Mouse (Mus musculus) liver, postnatal 0 days (tissue): ENCODE data around the gene Xpo4. TPM values are rescaled to one million over a fixed set of nuclear protein-coding genes. Genes with fewer than 3 reads are reported as not detected.

ENCODE experiments used
- ATAC-seq: fragments of 200-750 bp; cut with Nextera tagmentation; 2 replicates; pipeline ENCODE4 v1.8.0; 2017; ENCODE audit warnings: mild to moderate bottlenecking, moderate library complexity
- DNase-seq: peaks from one replicate; pipeline ENCODE4 v3.0.0-alpha.2; 2016
- H3K27ac ChIP-seq: fragments of 300-500 bp; sonication (generic); 2 replicates; pipeline ENCODE4 v1.5.1; 2014; ENCODE audit warnings: antibody characterized with exemption, moderate library complexity, mild to moderate bottlenecking, low read depth
- H3K27me3 ChIP-seq: fragments of 300-500 bp; sonication (generic); 2 replicates; pipeline ENCODE4 v1.6.1; 2014; ENCODE audit warnings: low read length, control low read depth, mixed read lengths; ENCODE audit not compliant: insufficient read depth
- H3K36me3 ChIP-seq: fragments of 300-500 bp; sonication (generic); replicated peaks from 2 replicates; pipeline ENCODE4 v1.6.1; 2014; ENCODE audit warnings: mild to moderate bottlenecking, control low read depth, low read length, moderate library complexity, mixed read lengths; ENCODE audit not compliant: insufficient read depth
- H3K4me1 ChIP-seq: fragments of 300-500 bp; sonication (generic); 2 replicates; pipeline ENCODE4 v1.6.1; 2014; ENCODE audit warnings: antibody characterized with exemption, mild to moderate bottlenecking, control low read depth; ENCODE audit not compliant: insufficient read depth
- H3K4me2 ChIP-seq: fragments of 300-500 bp; sonication (generic); 2 replicates; pipeline ENCODE4 v1.6.1; 2014; ENCODE audit warnings: low read depth, mild to moderate bottlenecking, low read length, moderate library complexity, mixed read lengths
- H3K4me3 ChIP-seq: fragments of 300-500 bp; sonication (generic); 2 replicates; pipeline ENCODE4 v1.5.1; 2014; ENCODE audit warnings: low read depth, low read length
- H3K9ac ChIP-seq: fragments of 300-500 bp; sonication (generic); replicated peaks from 2 replicates; pipeline ENCODE4 v1.6.1; 2014; ENCODE audit warnings: mild to moderate bottlenecking, moderate library complexity
- H3K9me3 ChIP-seq: fragments of 300-500 bp; sonication (generic); 2 replicates; pipeline ENCODE4 v1.6.1; 2016; ENCODE audit warnings: mild to moderate bottlenecking, control low read depth, low read length, mixed read lengths
- CTCF ChIP-seq: sonication (generic); IDR thresholded peaks from 2 replicates; pipeline ENCODE4 v1.5.1; 2016; ENCODE audit warnings: antibody characterized with exemption, low read depth
- EP300 ChIP-seq: IDR thresholded peaks from 2 replicates; pipeline ENCODE4 v1.6.1; 2016; ENCODE audit warnings: antibody characterized with exemption, low read depth, mild to moderate bottlenecking
- WGBS: fragments of 180-500 bp; shearing (Covaris S2); extraction: QIAGEN DNeasy Blood & Tissue Kit; methylation state at CpG from one replicate; pipeline ENCODE4 v1.1.7; 2014; ENCODE audit not compliant: insufficient replicate concordance; 5-methylcytosine and 5-hydroxymethylcytosine counted together
- polyA plus RNA-seq: library from polyadenylated mRNA; unstranded; fragments of >200 nt; fragmentation: Nextera tagmentation; extraction: Ambion mirVana; gene quantifications from 2 replicates; pipeline ENCODE4 v1.2.1, GENCODE M21; 2015

The Xpo4 gene
- polyA plus RNA-seq, 1 experiment from 2014 or later, result 4.9 TPM

DNA sequence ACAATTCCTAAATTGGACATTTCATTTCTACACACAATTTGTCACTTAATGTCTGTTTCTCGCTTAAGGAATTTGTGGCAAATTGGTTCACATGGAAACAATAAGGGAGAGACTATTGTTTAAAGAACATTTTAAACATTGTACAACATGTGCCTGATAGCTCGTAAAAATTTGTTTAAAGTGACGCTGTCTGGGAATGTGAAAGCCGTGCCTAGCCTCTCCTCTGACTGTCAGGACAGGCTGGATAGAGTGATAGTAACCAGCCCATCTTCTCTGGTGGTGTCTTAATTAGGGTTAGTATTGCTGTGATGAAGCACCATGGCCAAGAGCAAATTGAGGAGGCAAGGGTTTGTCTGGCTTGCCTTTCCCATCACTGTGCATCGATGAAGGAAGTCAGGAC is 118.2 kb downstream of the Xpo4 start:
- Histone ChIP-seq H3K9me3 (no peaks in the 10 kb centered on the region), H3K27ac (no peak overlapping the region), H3K36me3 (no peaks in the 10 kb centered on the region), H3K4me2 (no peak overlapping the region), H3K4me3 (no peak overlapping the region), H3K27me3 (no peaks in the 10 kb centered on the region), H3K9ac (no peak overlapping the region), H3K4me1 (peaks cover 4% of the 10 kb centered on the region; the same call in 1 of the 2 replicates)
- WGBS, result 81% methylated on average over 5 of the region's 5 CpGs
- DNase-seq, result no peak
- TF ChIP-seq CTCF, result no peak
- no peak for TF ChIP-seq EP300
- ATAC-seq, result no peak

GRCm38 (mm10) chr14:57546557-57547021 is 118.6 kb downstream of the Xpo4 start:
- Histone ChIP-seq H3K27me3 (no peaks in the 10 kb centered on the region), H3K9me3 (no peaks in the 10 kb centered on the region), H3K9ac (no peak overlapping the region), H3K4me2 (no peak overlapping the region), H3K36me3 (no peaks in the 10 kb centered on the region), H3K27ac (no peak overlapping the region), H3K4me1 (peaks cover 4% of the 10 kb centered on the region; the same call in 1 of the 2 replicates), H3K4me3 (no peak overlapping the region)
- ATAC-seq (peak; percentile 70), DNase-seq (peak; percentile 68)
- 21% methylated on average over 13 of the region's 13 CpGs for WGBS
- TF ChIP-seq CTCF (no peak), EP300 (no peak)

GRCm38 (mm10) chr14:57546131-57546530 is 119.1 kb downstream of the Xpo4 start:
- Histone ChIP-seq H3K9ac (no peak overlapping the region), H3K36me3 (no peaks in the 10 kb centered on the region), H3K4me3 (no peak overlapping the region), H3K27me3 (no peaks in the 10 kb centered on the region), H3K4me2 (no peak overlapping the region), H3K4me1 (peaks cover 4% of the 10 kb centered on the region; the same call in 1 of the 2 replicates), H3K9me3 (no peaks in the 10 kb centered on the region), H3K27ac (no peak overlapping the region)
- TF ChIP-seq EP300 (no peak), CTCF (no peak)
- WGBS, result 60% methylated on average over 8 of the region's 8 CpGs
- ATAC-seq (no peak), DNase-seq (no peak)

- Histone ChIP-seq H3K9ac (no peak overlapping the region), H3K27ac (no peak overlapping the region), H3K9me3 (no peaks in the 10 kb centered on the region), H3K4me3 (no peak overlapping the region), H3K4me1 (peaks cover 4% of the 10 kb centered on the region; the same call in 1 of the 2 replicates), H3K36me3 (no peaks in the 10 kb centered on the region), H3K27me3 (no peaks in the 10 kb centered on the region), H3K4me2 (no peak overlapping the region)
- TF ChIP-seq EP300, result no peak
- TF ChIP-seq CTCF, result no peak
- 82% methylated on average over 17 of the region's 17 CpGs for WGBS
- DNase-seq (no peak), ATAC-seq (no peak)
Observed at GRCm38 (mm10) chr14:57545526-57545925, 119.7 kb downstream of the Xpo4 start.

- Histone ChIP-seq H3K36me3 (no peaks in the 10 kb centered on the region), H3K9ac (no peak overlapping the region), H3K9me3 (no peaks in the 10 kb centered on the region), H3K27me3 (no peaks in the 10 kb centered on the region), H3K4me2 (no peak overlapping the region), H3K27ac (no peak overlapping the region), H3K4me3 (no peak overlapping the region), H3K4me1 (peaks cover 4% of the 10 kb centered on the region; the same call in 1 of the 2 replicates)
- DNase-seq (no peak), ATAC-seq (no peak)
- 59% methylated on average over 13 of the region's 13 CpGs for WGBS
- TF ChIP-seq CTCF (no peak), EP300 (no peak)
Observed at GRCm38 (mm10) chr14:57543420-57544039, 121.7 kb downstream of the Xpo4 start.

DNA sequence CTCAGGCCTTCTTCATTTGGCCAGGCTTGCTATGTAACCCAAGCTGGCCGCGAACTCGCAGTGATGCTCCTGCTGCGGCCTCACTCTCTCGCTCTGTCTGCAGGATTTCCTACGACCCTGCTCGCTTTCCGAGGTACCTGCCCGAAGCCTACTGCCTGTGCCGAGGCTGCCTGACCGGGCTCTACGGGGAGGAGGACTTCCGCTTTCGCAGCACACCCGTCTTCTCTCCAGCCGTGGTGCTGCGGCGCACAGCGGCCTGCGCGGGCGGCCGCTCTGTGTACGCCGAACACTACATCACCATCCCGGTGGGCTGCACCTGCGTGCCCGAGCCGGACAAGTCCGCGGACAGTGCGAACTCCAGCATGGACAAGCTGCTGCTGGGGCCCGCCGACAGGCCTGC is 123.0 kb downstream of the Xpo4 start:
- DNase-seq (no peak), ATAC-seq (no peak)
- TF ChIP-seq CTCF (no peak), EP300 (no peak)
- Histone ChIP-seq H3K36me3 (no peaks in the 10 kb centered on the region), H3K27ac (no peak overlapping the region), H3K4me2 (peak overlapping the region; percentile 16; the same call in 1 of the 2 replicates), H3K4me3 (no peak overlapping the region), H3K4me1 (peaks cover 4% of the 10 kb centered on the region; the same call in 1 of the 2 replicates), H3K9me3 (no peaks in the 10 kb centered on the region), H3K27me3 (no peaks in the 10 kb centered on the region), H3K9ac (no peak overlapping the region)
- 72% methylated on average over 34 of the region's 34 CpGs for WGBS
